Mouse (Mus musculus): ENCODE measurements around the gene Psrc1. TPM values are rescaled to one million over a fixed set of nuclear protein-coding genes. Genes with fewer than 3 reads are reported as not detected.

Gene Psrc1
- polyA plus RNA-seq, 1 experiment from 2014 or later, result 102 TPM

DNA sequence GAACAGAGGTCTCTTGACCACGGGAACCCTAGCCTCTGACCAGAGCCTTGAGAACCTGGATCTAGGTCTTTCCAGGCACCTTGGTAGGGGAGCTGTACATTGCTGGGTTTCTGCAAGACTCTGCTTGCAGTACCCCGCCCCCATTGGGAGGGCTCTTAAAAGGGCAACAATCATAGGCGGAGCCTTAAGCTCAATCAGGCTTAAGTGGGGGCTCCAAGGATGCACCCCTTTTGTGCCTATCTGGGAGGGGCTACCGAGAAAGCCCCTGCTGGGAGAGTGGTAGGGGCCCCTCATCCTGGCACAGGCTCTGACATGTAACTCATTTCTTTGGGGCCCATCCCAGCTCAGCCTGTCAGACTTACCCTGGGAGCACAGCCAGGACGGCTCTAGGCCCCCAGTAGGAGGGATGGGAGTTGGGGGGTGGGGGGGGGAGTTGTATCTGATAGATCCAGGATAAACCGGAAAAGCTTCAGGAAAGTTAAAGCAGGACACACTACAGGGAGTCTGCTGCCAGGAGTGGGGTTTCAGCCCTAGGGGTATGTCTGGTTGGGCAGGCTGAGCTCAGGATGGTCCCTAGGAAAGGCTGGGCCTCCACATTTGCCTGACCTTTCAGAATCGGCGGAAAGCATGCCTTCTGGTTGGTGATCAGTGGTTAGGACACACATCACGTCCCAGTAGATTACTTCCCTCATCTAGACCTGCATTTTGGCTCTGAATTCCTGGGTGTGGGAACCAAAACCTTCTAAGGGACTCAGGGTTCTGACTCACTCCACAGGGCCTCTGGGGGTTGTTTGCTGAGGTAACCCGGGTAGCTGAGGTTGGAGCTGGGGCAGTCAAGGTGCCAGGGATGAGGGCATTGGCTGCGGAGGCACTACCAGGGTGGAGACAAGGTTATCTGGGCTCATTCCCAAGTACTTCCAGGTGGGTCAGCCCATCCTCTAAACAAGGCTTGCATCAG, 40.5 kb downstream of the Psrc1 start:
- H3K4me3 ChIP-seq (ENCODE audit: low read depth, low read length), result peak overlapping the region; percentile 10; the same call in 1 of the 2 replicates
- peak overlapping the region; percentile 40 for H3K4me2 ChIP-seq (ENCODE audit: low read depth, low read length, severe bottlenecking)
- no peaks in the 10 kb centered on the region for H3K9me3 ChIP-seq (ENCODE audit: control insufficient read depth, low read length)
- H3K27ac ChIP-seq (ENCODE audit: low read depth, low read length), result peak overlapping the region; percentile 66
- peaks cover 20% of the 10 kb centered on the region for H3K4me1 ChIP-seq (replicated peaks; ENCODE audit: control insufficient read depth, insufficient read depth, low read length)
- H3K9ac ChIP-seq (ENCODE audit: low read length), result peak overlapping the region; percentile 59
- no peaks in the 10 kb centered on the region for H3K27me3 ChIP-seq (ENCODE audit: control insufficient read depth, insufficient read depth, low read length)
- ATAC-seq (replicated peaks; ENCODE audit: low FRiP score) (peak; percentile 71), DNase-seq (ENCODE audit: low spot score) (peak; percentile 63)
- peaks cover 13% of the 10 kb centered on the region; the same call in 1 of the 2 replicates for H3K36me3 ChIP-seq (ENCODE audit: control insufficient read depth, insufficient read depth, low read length)
- WGBS, result 20% methylated on average over 11 of the region's 11 CpGs

DNA sequence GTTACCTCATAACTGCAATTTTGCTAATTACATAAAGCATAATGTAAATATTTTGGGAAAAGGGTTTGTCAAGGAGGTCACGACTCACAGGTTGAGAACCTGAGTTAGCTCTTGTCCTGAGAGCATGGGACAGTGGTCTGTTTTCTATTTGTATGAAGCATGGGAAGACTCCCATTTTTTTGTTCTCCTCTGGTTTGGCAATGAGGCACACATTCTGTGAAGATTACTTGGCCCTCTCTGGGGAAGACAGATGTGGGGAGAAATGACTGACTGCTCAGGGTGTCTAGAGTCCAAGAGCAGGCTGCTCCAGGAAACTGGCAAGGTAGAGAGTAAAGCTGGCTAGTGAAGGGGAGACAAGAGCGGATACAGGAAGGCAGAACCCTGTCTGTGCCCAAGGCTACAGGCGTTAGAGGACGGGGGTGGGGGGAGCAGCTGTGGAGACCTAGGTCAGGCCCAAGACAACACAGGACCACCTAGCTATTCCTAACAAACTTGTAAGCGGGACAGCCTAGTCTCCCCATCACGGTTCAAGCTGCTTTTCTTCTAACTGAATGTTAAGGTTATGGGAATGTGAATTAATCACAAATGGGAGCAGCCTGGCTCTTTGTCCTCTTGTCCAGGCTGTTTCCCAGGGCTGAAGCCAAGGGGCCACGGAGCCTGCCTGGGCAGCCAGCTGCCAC, 41.4 kb downstream of the Psrc1 start:
- 61% methylated on average over 7 of the region's 7 CpGs for WGBS
- Histone ChIP-seq H3K4me1 (replicated peaks; ENCODE audit: control insufficient read depth, insufficient read depth, low read length) (peaks cover 20% of the 10 kb centered on the region), H3K36me3 (ENCODE audit: control insufficient read depth, insufficient read depth, low read length) (peaks cover 14% of the 10 kb centered on the region; the same call in 1 of the 2 replicates), H3K4me3 (ENCODE audit: low read depth, low read length) (no peak overlapping the region), H3K27me3 (ENCODE audit: control insufficient read depth, insufficient read depth, low read length) (no peaks in the 10 kb centered on the region), H3K4me2 (ENCODE audit: low read depth, low read length, severe bottlenecking) (no peak overlapping the region), H3K27ac (ENCODE audit: low read depth, low read length) (peak overlapping the region; percentile 66), H3K9ac (ENCODE audit: low read length) (peak overlapping the region; percentile 23; the same call in 1 of the 2 replicates), H3K9me3 (ENCODE audit: control insufficient read depth, low read length) (no peaks in the 10 kb centered on the region)
- ATAC-seq (replicated peaks; ENCODE audit: low FRiP score) (0 out of 2 replicates have a peak, but pooled peaks have one; percentile 17), DNase-seq (ENCODE audit: low spot score) (no peak)

DNA sequence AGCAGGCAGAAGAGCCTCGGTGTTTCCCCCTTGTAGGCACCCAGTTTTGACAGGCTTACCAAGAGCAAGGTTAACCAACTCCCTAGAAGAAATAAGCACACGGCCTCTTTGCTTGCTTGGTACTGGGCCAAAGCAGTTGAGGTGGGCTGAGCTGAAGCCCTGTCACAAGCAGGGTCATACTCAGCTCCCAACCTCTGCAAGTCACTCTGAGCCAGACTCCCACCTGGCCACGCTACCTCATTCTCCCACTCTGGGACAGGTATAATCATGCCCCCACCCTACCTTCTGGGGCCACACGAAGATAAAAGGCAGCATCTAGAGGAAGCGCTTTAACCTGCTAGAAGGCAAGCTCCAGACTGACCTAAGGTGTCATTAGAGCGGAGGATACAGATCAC, 42.0 kb downstream of the Psrc1 start:
- Histone ChIP-seq H3K4me3 (ENCODE audit: low read depth, low read length) (no peak overlapping the region), H3K9ac (ENCODE audit: low read length) (peak overlapping the region; percentile 8; the same call in 1 of the 2 replicates), H3K4me2 (ENCODE audit: low read depth, low read length, severe bottlenecking) (no peak overlapping the region), H3K27me3 (ENCODE audit: control insufficient read depth, insufficient read depth, low read length) (no peaks in the 10 kb centered on the region), H3K9me3 (ENCODE audit: control insufficient read depth, low read length) (no peaks in the 10 kb centered on the region), H3K27ac (ENCODE audit: low read depth, low read length) (peak overlapping the region; percentile 66), H3K4me1 (replicated peaks; ENCODE audit: control insufficient read depth, insufficient read depth, low read length) (peaks cover 20% of the 10 kb centered on the region), H3K36me3 (ENCODE audit: control insufficient read depth, insufficient read depth, low read length) (peaks cover 14% of the 10 kb centered on the region; the same call in 1 of the 2 replicates)
- no peak for DNase-seq (ENCODE audit: low spot score)
- ATAC-seq (replicated peaks; ENCODE audit: low FRiP score), result no peak
- WGBS, result 78% methylated on average over 6 of the region's 6 CpGs

DNA sequence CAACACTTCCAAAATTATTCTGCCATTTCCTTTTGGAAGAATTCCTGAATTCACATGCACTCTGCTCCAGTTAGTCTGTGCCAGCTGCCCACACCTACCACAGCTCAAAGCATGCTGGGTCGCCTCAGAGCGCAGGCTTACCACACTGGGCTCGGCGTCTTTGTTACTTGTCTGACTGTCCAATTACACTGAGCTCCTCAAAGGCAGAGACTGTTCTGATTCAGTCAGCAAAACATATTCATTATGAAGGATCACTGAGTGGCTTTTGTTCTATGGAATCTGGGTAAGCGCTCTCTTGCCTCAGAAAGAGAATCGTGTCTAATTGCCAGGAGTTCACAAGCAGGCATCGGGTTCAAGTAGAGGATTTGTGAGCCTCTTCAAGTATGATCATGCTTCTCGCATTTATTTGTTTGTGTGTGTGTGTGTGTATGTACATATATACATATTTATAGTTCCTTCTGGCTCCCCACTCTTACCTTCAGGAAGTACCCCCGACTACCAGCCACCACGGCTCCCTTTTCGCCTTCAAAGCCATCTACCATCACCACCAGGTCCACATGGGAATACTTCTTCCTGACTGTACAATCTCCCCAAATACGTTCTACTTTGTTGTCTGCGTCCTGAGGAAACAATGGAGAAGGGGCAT, 49.0 kb downstream of the Psrc1 start:
- ATAC-seq (replicated peaks; ENCODE audit: low FRiP score) (peak; percentile 78), DNase-seq (ENCODE audit: low spot score) (peak; percentile 81)
- no peak overlapping the region for H3K4me3 ChIP-seq (ENCODE audit: low read depth, low read length)
- H3K36me3 ChIP-seq (ENCODE audit: control insufficient read depth, insufficient read depth, low read length), result peaks cover 13% of the 10 kb centered on the region; the same call in 1 of the 2 replicates
- H3K4me2 ChIP-seq (ENCODE audit: low read depth, low read length, severe bottlenecking), result peak overlapping the region; percentile 21; the same call in 1 of the 2 replicates
- H3K27ac ChIP-seq (ENCODE audit: low read depth, low read length), result peak overlapping the region; percentile 97
- peak overlapping the region; percentile 61 for H3K9ac ChIP-seq (ENCODE audit: low read length)
- H3K27me3 ChIP-seq (ENCODE audit: control insufficient read depth, insufficient read depth, low read length), result no peaks in the 10 kb centered on the region
- peaks cover 33% of the 10 kb centered on the region for H3K4me1 ChIP-seq (replicated peaks; ENCODE audit: control insufficient read depth, insufficient read depth, low read length)
- H3K9me3 ChIP-seq (ENCODE audit: control insufficient read depth, low read length), result no peaks in the 10 kb centered on the region
- WGBS, result 26% methylated on average over 13 of the region's 13 CpGs

DNA sequence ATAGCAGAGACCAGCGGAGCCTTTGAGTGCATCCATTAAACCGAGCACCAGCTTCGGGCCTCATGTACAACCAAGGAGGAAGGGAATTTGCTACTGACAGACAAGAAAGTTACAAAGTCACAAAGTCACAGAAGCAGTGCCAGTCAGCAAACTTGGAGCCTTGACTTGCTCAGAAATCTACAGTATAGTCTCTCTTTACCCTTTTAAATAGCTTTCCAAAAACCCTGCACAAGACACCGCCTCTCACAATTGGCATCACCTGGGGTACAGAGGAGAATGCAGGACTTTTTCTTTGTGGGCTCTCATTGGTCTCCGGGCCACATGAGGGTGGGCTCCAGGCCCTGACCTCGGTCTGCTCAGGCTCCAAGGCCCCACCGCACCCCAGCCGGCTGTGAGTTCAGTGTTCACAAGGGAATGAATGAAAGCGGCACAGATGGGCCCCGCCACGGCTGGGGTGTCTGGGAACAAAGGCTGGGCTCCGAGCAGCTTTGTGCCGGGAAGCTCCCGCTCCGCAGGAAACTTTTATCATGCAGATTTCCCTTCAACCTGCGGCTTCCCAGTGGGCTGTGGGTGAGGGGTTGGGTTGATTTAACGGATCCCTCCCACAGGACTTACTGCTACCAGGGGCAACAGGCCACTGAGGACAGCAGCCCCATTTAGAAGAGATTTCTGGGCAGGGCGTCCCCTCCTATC, 49.7 kb downstream of the Psrc1 start:
- H3K9me3 ChIP-seq (ENCODE audit: control insufficient read depth, low read length), result no peaks in the 10 kb centered on the region
- H3K27ac ChIP-seq (ENCODE audit: low read depth, low read length), result peak overlapping the region; percentile 97
- DNase-seq (ENCODE audit: low spot score) (peak; percentile 95), ATAC-seq (replicated peaks; ENCODE audit: low FRiP score) (peak; percentile 91)
- H3K9ac ChIP-seq (ENCODE audit: low read length), result peak overlapping the region; percentile 61
- peaks cover 33% of the 10 kb centered on the region for H3K4me1 ChIP-seq (replicated peaks; ENCODE audit: control insufficient read depth, insufficient read depth, low read length)
- H3K4me2 ChIP-seq (ENCODE audit: low read depth, low read length, severe bottlenecking), result peak overlapping the region; percentile 21; the same call in 1 of the 2 replicates
- no peaks in the 10 kb centered on the region for H3K27me3 ChIP-seq (ENCODE audit: control insufficient read depth, insufficient read depth, low read length)
- H3K36me3 ChIP-seq (ENCODE audit: control insufficient read depth, insufficient read depth, low read length), result peaks cover 11% of the 10 kb centered on the region; the same call in 1 of the 2 replicates
- WGBS, result 8% methylated on average over 18 of the region's 18 CpGs
- no peak overlapping the region for H3K4me3 ChIP-seq (ENCODE audit: low read depth, low read length)

DNA sequence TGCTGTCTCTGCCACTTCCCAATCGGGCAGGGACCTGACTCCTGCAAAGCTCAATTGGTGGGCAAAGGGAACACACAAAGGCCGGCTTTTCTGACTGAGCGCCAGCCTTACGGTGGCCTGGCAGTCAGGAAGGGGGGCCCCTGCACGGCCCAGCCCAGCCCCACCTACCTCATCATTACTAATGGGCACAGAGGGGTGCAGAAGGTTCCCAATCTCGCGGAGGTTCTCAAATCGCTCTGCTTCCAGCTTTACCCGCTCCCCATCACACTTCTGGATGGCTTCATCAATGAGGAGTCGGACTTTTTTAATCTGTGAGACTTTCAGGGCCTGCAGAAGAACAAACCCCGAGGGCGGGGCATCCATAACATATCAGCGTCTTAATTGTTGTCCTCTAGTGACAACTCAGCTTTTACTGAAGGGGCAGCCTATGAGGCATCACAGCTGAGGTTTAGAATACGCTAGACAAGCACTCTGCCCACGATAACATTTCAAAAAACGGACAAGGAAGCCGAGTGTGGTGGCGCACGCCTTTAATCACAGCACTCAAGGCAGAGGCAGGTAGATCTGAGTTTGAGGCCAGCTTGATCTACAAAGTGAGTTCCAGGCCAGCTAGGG, 50.3 kb downstream of the Psrc1 start:
- 10% methylated on average over 19 of the region's 19 CpGs for WGBS
- H3K4me3 ChIP-seq (ENCODE audit: low read depth, low read length), result no peak overlapping the region
- H3K4me1 ChIP-seq (replicated peaks; ENCODE audit: control insufficient read depth, insufficient read depth, low read length), result peaks cover 33% of the 10 kb centered on the region
- peak overlapping the region; percentile 97 for H3K27ac ChIP-seq (ENCODE audit: low read depth, low read length)
- H3K27me3 ChIP-seq (ENCODE audit: control insufficient read depth, insufficient read depth, low read length), result no peaks in the 10 kb centered on the region
- no peaks in the 10 kb centered on the region for H3K9me3 ChIP-seq (ENCODE audit: control insufficient read depth, low read length)
- H3K9ac ChIP-seq (ENCODE audit: low read length), result peak overlapping the region; percentile 52
- H3K36me3 ChIP-seq (ENCODE audit: control insufficient read depth, insufficient read depth, low read length), result peaks cover 6% of the 10 kb centered on the region; the same call in 1 of the 2 replicates
- DNase-seq (ENCODE audit: low spot score) (peak; percentile 85), ATAC-seq (replicated peaks; ENCODE audit: low FRiP score) (peak; percentile 82)
- H3K4me2 ChIP-seq (ENCODE audit: low read depth, low read length, severe bottlenecking), result peak overlapping the region; percentile 21

DNA sequence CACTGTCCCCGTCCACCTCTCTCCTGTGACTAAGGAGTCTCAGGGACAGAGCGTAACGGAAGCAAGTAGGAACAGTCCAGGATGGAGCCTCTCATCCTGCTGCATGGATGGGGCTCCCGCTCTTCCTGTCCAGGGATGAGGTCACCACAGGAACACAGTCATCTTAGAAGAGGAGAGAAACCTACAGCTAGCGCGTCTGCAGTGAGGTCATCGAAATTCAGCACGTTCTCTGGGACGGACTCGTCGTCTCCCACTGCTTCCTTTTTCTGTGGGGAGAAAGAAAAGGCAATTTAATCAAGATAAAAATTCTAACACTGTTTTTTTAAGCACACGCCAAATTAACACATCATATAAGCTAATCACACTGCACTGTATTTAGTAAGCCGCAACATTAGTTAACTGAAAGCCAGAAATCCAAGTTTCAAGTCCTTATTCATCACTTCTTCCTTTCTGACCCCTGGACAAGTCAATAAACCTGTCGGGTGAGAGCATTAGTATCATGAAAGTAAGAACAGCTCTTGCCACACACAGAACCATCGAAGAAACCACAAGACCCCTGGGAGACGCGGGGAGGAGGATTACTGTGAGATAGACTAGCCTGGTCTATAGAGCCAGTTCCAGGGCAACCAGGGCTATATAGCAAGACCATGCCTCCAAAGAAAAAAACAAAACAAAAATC, 52.2 kb downstream of the Psrc1 start:
- ATAC-seq (replicated peaks; ENCODE audit: low FRiP score), result no peak
- WGBS, result 88% methylated on average over 17 of the region's 17 CpGs
- peaks cover 33% of the 10 kb centered on the region for H3K4me1 ChIP-seq (replicated peaks; ENCODE audit: control insufficient read depth, insufficient read depth, low read length)

More for the DNA sequence above, 52.2 kb downstream of the Psrc1 start:
- DNase-seq (ENCODE audit: low spot score), result no peak
- H3K9me3 ChIP-seq (ENCODE audit: control insufficient read depth, low read length), result no peaks in the 10 kb centered on the region
- H3K9ac ChIP-seq (ENCODE audit: low read length), result peak overlapping the region; percentile 52
- H3K27ac ChIP-seq (ENCODE audit: low read depth, low read length), result peak overlapping the region; percentile 97
- H3K27me3 ChIP-seq (ENCODE audit: control insufficient read depth, insufficient read depth, low read length), result no peaks in the 10 kb centered on the region
- peaks cover 4% of the 10 kb centered on the region; the same call in 1 of the 2 replicates for H3K36me3 ChIP-seq (ENCODE audit: control insufficient read depth, insufficient read depth, low read length)
- H3K4me2 ChIP-seq (ENCODE audit: low read depth, low read length, severe bottlenecking), result no peak overlapping the region
- no peak overlapping the region for H3K4me3 ChIP-seq (ENCODE audit: low read depth, low read length)
